Mouse (Mus musculus): Measurements from ENCODE around the gene Sub1. TPM values are rescaled to one million over a fixed set of nuclear protein-coding genes. Genes with fewer than 3 reads are reported as not detected.

The Sub1 gene
- polyA plus RNA-seq, 1 experiment from 2014 or later = 494 TPM

DNA sequence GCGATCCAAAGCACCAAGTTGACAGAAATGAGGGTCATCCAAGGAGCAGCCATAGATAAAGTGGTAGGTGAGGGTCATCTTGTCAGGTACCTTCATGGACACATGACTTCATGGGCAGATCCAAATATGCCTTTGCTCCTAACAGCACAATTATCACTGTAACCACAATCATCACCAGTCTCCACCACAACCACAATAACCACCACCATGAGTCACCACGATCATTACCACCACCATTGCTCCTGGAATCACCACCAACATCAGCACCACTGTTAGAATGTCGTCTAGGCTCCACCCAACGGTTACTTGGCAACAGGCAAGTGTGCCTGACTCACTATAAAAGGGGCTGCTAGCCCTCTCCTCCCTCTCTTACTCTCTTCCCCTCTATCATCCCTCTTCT lies 33.4 kb upstream of the Sub1 start:
- H3K9ac ChIP-seq = no peak overlapping the region
- H3K4me2 ChIP-seq = no peak overlapping the region
- ATAC-seq (replicated peaks; ENCODE audit: insufficient number of reproducible peaks, insufficient read depth, low FRiP score, low read depth) = no peak
- no peak overlapping the region for H3K4me3 ChIP-seq
- H3K9me3 ChIP-seq (replicated peaks) = no peaks in the 10 kb centered on the region
- H3K4me1 ChIP-seq (replicated peaks) = no peaks in the 10 kb centered on the region
- H3K27ac ChIP-seq = no peak overlapping the region
- WGBS = 64% methylated on average over 4 of the region's 4 CpGs
- no peaks in the 10 kb centered on the region for H3K36me3 ChIP-seq
- H3K27me3 ChIP-seq = no peaks in the 10 kb centered on the region

- ATAC-seq (replicated peaks; ENCODE audit: insufficient number of reproducible peaks, insufficient read depth, low FRiP score, low read depth) = no peak
- Histone ChIP-seq H3K27me3 (no peaks in the 10 kb centered on the region), H3K9me3 (replicated peaks) (no peaks in the 10 kb centered on the region), H3K4me3 (no peak overlapping the region), H3K27ac (no peak overlapping the region), H3K9ac (no peak overlapping the region), H3K4me2 (no peak overlapping the region), H3K36me3 (no peaks in the 10 kb centered on the region), H3K4me1 (replicated peaks) (no peaks in the 10 kb centered on the region)
- WGBS = 53% methylated on average over 3 of the region's 3 CpGs
Observed at GRCm38 (mm10) chr15:12027807-12028206, 31.0 kb upstream of the Sub1 start.

DNA sequence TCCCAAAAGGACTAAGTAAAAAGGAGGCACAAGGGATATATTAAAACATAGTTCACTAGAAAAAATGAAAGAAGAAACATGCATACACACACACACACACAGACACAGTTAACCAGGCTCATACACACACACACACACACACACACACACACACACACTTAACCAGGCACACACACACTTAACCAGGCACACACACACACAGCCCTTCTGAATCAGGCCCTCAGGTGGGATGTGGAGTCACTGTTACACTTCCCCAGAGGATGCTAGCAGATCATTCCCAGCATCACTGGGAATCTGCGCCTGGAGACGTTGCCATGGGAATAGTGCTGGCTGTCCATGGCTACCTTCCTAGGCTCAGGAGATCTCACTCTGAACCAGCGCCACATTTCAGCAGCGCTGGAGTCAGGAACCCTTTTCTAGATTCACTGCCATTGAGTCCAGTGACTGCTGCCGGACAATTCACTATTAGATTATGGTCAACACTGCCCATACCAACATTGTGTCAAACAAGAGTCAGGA lies 30.2 kb upstream of the Sub1 start:
- H3K27me3 ChIP-seq = no peaks in the 10 kb centered on the region
- H3K4me1 ChIP-seq (replicated peaks) = no peaks in the 10 kb centered on the region
- 81% methylated on average over 5 of the region's 5 CpGs for WGBS
- H3K4me2 ChIP-seq = no peak overlapping the region
- no peaks in the 10 kb centered on the region for H3K9me3 ChIP-seq (replicated peaks)
- no peak overlapping the region for H3K27ac ChIP-seq
- no peak for ATAC-seq (replicated peaks; ENCODE audit: insufficient number of reproducible peaks, insufficient read depth, low FRiP score, low read depth)
- H3K36me3 ChIP-seq = no peaks in the 10 kb centered on the region
- H3K9ac ChIP-seq = no peak overlapping the region
- no peak overlapping the region for H3K4me3 ChIP-seq

GRCm38 (mm10) chr15:12026026-12026425 lies 29.2 kb upstream of the Sub1 start:
- Histone ChIP-seq H3K4me3 (no peak overlapping the region), H3K27ac (no peak overlapping the region), H3K27me3 (no peaks in the 10 kb centered on the region), H3K4me2 (no peak overlapping the region), H3K36me3 (no peaks in the 10 kb centered on the region), H3K4me1 (replicated peaks) (no peaks in the 10 kb centered on the region), H3K9me3 (replicated peaks) (no peaks in the 10 kb centered on the region), H3K9ac (no peak overlapping the region)
- no peak for ATAC-seq (replicated peaks; ENCODE audit: insufficient number of reproducible peaks, insufficient read depth, low FRiP score, low read depth)
- 72% methylated on average over 5 of the region's 5 CpGs for WGBS

GRCm38 (mm10) chr15:12025341-12025740 lies 28.6 kb upstream of the Sub1 start:
- Histone ChIP-seq H3K36me3 (no peaks in the 10 kb centered on the region), H3K9ac (no peak overlapping the region), H3K4me2 (no peak overlapping the region), H3K27me3 (no peaks in the 10 kb centered on the region), H3K4me3 (no peak overlapping the region), H3K4me1 (replicated peaks) (no peaks in the 10 kb centered on the region), H3K9me3 (replicated peaks) (no peaks in the 10 kb centered on the region), H3K27ac (no peak overlapping the region)
- WGBS = 82% methylated on average over 10 of the region's 10 CpGs
- no peak for ATAC-seq (replicated peaks; ENCODE audit: insufficient number of reproducible peaks, insufficient read depth, low FRiP score, low read depth)

GRCm38 (mm10) chr15:12024791-12025268 lies 28.0 kb upstream of the Sub1 start:
- Histone ChIP-seq H3K27me3 (no peaks in the 10 kb centered on the region), H3K36me3 (no peaks in the 10 kb centered on the region), H3K9ac (no peak overlapping the region), H3K4me3 (no peak overlapping the region), H3K27ac (no peak overlapping the region), H3K4me1 (replicated peaks) (no peaks in the 10 kb centered on the region), H3K9me3 (replicated peaks) (no peaks in the 10 kb centered on the region), H3K4me2 (0 out of 2 replicates have a peak overlapping the region, but pooled peaks have one; percentile 6)
- WGBS = 40% methylated on average over 14 of the region's 14 CpGs
- no peak for ATAC-seq (replicated peaks; ENCODE audit: insufficient number of reproducible peaks, insufficient read depth, low FRiP score, low read depth)

- Histone ChIP-seq H3K4me1 (replicated peaks) (no peaks in the 10 kb centered on the region), H3K4me2 (no peak overlapping the region), H3K27me3 (no peaks in the 10 kb centered on the region), H3K27ac (no peak overlapping the region), H3K9me3 (replicated peaks) (no peaks in the 10 kb centered on the region), H3K36me3 (no peaks in the 10 kb centered on the region), H3K4me3 (no peak overlapping the region), H3K9ac (no peak overlapping the region)
- WGBS = 89% methylated on average over 14 of the region's 14 CpGs
- no peak for ATAC-seq (replicated peaks; ENCODE audit: insufficient number of reproducible peaks, insufficient read depth, low FRiP score, low read depth)
Observed at GRCm38 (mm10) chr15:12019443-12019842, 22.7 kb upstream of the Sub1 start.

- WGBS = 46% methylated on average over 6 of the region's 6 CpGs
- Histone ChIP-seq H3K4me1 (replicated peaks) (no peaks in the 10 kb centered on the region), H3K4me2 (no peak overlapping the region), H3K9ac (no peak overlapping the region), H3K9me3 (replicated peaks) (no peaks in the 10 kb centered on the region), H3K4me3 (no peak overlapping the region), H3K27ac (no peak overlapping the region), H3K27me3 (no peaks in the 10 kb centered on the region), H3K36me3 (no peaks in the 10 kb centered on the region)
- no peak for ATAC-seq (replicated peaks; ENCODE audit: insufficient number of reproducible peaks, insufficient read depth, low FRiP score, low read depth)
Observed at GRCm38 (mm10) chr15:12018428-12018757, 21.6 kb upstream of the Sub1 start.

DNA sequence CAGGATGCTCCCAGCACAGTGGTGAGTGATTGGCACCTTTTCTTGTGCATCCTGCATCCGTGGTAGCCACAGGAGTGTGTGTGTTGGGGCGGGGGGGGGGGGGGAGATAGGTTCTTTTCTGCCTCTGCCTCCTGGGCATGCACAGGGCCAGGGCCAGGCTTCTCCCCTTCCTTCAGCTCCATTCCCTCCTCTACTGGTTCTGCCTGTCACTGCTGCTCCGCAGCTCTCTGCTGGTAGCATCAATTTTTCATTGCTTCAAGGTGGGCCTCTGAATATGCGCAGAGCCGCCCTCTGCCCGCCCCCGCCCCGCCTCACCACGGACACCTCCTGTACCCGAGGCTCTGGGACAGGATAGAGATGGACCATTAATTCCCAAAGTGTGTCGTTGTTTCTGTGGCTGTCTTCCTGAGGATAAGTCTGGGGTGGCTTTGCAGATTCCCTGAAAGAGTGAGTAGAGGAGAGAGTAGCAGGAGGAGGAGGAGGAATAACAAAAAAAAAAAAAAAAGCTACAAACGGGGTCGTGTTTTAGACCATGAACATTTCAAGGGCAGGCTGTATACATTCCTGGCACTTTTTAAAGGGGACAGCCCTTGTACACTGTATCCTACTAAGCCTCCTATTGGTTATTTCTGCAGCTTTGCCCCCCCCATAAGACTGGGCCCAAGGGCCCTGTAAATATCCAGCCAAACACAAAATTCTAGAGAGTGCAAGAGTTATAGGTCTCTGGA lies 21.1 kb upstream of the Sub1 start:
- Histone ChIP-seq H3K4me2 (no peak overlapping the region), H3K9ac (no peak overlapping the region), H3K27ac (no peak overlapping the region), H3K4me3 (no peak overlapping the region), H3K9me3 (replicated peaks) (no peaks in the 10 kb centered on the region), H3K36me3 (no peaks in the 10 kb centered on the region), H3K4me1 (replicated peaks) (no peaks in the 10 kb centered on the region), H3K27me3 (no peaks in the 10 kb centered on the region)
- 42% methylated on average over 13 of the region's 13 CpGs for WGBS
- ATAC-seq (replicated peaks; ENCODE audit: insufficient number of reproducible peaks, insufficient read depth, low FRiP score, low read depth) = no peak

GRCm38 (mm10) chr15:12014197-12014905 lies 17.6 kb upstream of the Sub1 start:
- H3K36me3 ChIP-seq = no peaks in the 10 kb centered on the region
- H3K4me3 ChIP-seq = no peak overlapping the region
- H3K4me1 ChIP-seq (replicated peaks) = 0 out of 2 replicates have a peak, but pooled peaks cover 5% of the 10 kb centered on the region
- ATAC-seq (replicated peaks; ENCODE audit: insufficient number of reproducible peaks, insufficient read depth, low FRiP score, low read depth) = no peak
- no peak overlapping the region for H3K27ac ChIP-seq
- no peaks in the 10 kb centered on the region for H3K9me3 ChIP-seq (replicated peaks)
- 73% methylated on average over 5 of the region's 5 CpGs for WGBS
- no peak overlapping the region for H3K9ac ChIP-seq
- H3K27me3 ChIP-seq = no peaks in the 10 kb centered on the region
- no peak overlapping the region for H3K4me2 ChIP-seq

GRCm38 (mm10) chr15:12013532-12014196 lies 16.9 kb upstream of the Sub1 start:
- WGBS = 61% methylated on average over 6 of the region's 6 CpGs
- Histone ChIP-seq H3K36me3 (no peaks in the 10 kb centered on the region), H3K27me3 (no peaks in the 10 kb centered on the region), H3K9ac (no peak overlapping the region), H3K4me1 (replicated peaks) (0 out of 2 replicates have a peak, but pooled peaks cover 5% of the 10 kb centered on the region), H3K4me2 (no peak overlapping the region), H3K9me3 (replicated peaks) (no peaks in the 10 kb centered on the region), H3K27ac (no peak overlapping the region), H3K4me3 (no peak overlapping the region)
- no peak for ATAC-seq (replicated peaks; ENCODE audit: insufficient number of reproducible peaks, insufficient read depth, low FRiP score, low read depth)
